Mouse (Mus musculus): Measurements from ENCODE around the gene Nudt22.
A peak's percentile ranks its signal among the peaks of the same experiment; 100 is the strongest.

Nudt22 gene

GRCm38 (mm10) chr19:6996006-6996405 is at the start of gene Nudt22, which contains the start of gene Trpt1:
Gene Nudt22 (minus strand): TSS chr19:6996117.
Gene Trpt1 (plus strand): TSS chr19:6996131.
- DNase-seq (ENCODE audit: low read depth, low spot score): peak; percentile 72

GRCm38 (mm10) chr19:7044706-7045105 is 48.8 kb upstream of the Nudt22 start:
- DNase-seq (ENCODE audit: low read depth, low spot score): no peak

GRCm38 (mm10) chr19:7044279-7044678 is 48.4 kb upstream of the Nudt22 start:
- DNase-seq (ENCODE audit: low read depth, low spot score): no peak

- DNase-seq (ENCODE audit: low read depth, low spot score): no peak
These were observed 45.3 kb upstream of the Nudt22 start for GRCm38 (mm10) chr19:7041171-7041570.

- no peak for DNase-seq (ENCODE audit: low read depth, low spot score)
These were observed 44.8 kb upstream of the Nudt22 start for GRCm38 (mm10) chr19:7040637-7041130.

- DNase-seq (ENCODE audit: low read depth, low spot score): peak; percentile 99
These were observed 44.1 kb upstream of the Nudt22 start, which contains the start of gene Stip1 for GRCm38 (mm10) chr19:7039841-7040636. Gene Stip1 (minus strand): TSS chr19:7039967.

GRCm38 (mm10) chr19:7039088-7039720 is 43.3 kb upstream of the Nudt22 start:
- peak; percentile 35 for DNase-seq (ENCODE audit: low read depth, low spot score)

- no peak for DNase-seq (ENCODE audit: low read depth, low spot score)
These were observed 38.1 kb upstream of the Nudt22 start for GRCm38 (mm10) chr19:7034006-7034405.

GRCm38 (mm10) chr19:7029531-7029930 is 33.6 kb upstream of the Nudt22 start:
- no peak for DNase-seq (ENCODE audit: low read depth, low spot score)

- DNase-seq (ENCODE audit: low read depth, low spot score): peak; percentile 54
These were observed 24.3 kb upstream of the Nudt22 start for GRCm38 (mm10) chr19:7020224-7020641.

GRCm38 (mm10) chr19:7019191-7019590 is 23.3 kb upstream of the Nudt22 start, which contains the start of gene Fermt3:
Gene Fermt3 (minus strand): TSS chr19:7019469.
- no peak for DNase-seq (ENCODE audit: low read depth, low spot score)

GRCm38 (mm10) chr19:7018546-7018945 is 22.6 kb upstream of the Nudt22 start:
- no peak for DNase-seq (ENCODE audit: low read depth, low spot score)

GRCm38 (mm10) chr19:7017541-7018457 is 21.9 kb upstream of the Nudt22 start:
- DNase-seq (ENCODE audit: low read depth, low spot score): no peak

GRCm38 (mm10) chr19:7014481-7015135 is 18.7 kb upstream of the Nudt22 start:
- DNase-seq (ENCODE audit: low read depth, low spot score): no peak

- no peak for DNase-seq (ENCODE audit: low read depth, low spot score)
These were observed 18.1 kb upstream of the Nudt22 start for GRCm38 (mm10) chr19:7013984-7014383.

- DNase-seq (ENCODE audit: low read depth, low spot score): no peak
These were observed 16.5 kb upstream of the Nudt22 start for GRCm38 (mm10) chr19:7012426-7012825.

GRCm38 (mm10) chr19:7006892-7007593 is 11.1 kb upstream of the Nudt22 start:
- DNase-seq (ENCODE audit: low read depth, low spot score): no peak

- no peak for DNase-seq (ENCODE audit: low read depth, low spot score)
These were observed 3.6 kb upstream of the Nudt22 start for GRCm38 (mm10) chr19:6999360-7000063.

- no peak for DNase-seq (ENCODE audit: low read depth, low spot score)
These were observed 1.9 kb upstream of the Nudt22 start for GRCm38 (mm10) chr19:6997721-6998290.
